Mouse (Mus musculus): ENCODE measurements around the gene Col19a1.

Col19a1 gene

DNA sequence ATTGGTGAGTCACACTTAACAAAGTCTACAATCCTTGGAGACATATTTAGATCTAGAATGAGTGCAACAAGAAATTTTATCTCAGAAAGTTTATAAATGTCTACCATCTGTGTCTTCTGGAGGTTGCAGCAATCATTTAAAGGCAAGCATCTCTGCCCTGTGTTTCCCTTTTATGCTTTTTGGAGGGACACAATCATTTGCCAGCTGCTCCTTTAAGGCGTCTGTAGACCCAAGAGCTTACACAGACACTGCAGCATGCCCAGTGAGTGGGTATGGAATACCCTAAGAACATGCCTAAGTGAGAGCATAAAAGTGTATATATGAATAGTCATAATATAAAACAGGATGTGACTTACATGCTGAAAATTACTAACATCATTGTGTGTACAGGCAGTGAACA is 357.7 kb downstream of the Col19a1 start:
- no peak for DNase-seq (ENCODE audit: low spot score in 2 of 2)

DNA sequence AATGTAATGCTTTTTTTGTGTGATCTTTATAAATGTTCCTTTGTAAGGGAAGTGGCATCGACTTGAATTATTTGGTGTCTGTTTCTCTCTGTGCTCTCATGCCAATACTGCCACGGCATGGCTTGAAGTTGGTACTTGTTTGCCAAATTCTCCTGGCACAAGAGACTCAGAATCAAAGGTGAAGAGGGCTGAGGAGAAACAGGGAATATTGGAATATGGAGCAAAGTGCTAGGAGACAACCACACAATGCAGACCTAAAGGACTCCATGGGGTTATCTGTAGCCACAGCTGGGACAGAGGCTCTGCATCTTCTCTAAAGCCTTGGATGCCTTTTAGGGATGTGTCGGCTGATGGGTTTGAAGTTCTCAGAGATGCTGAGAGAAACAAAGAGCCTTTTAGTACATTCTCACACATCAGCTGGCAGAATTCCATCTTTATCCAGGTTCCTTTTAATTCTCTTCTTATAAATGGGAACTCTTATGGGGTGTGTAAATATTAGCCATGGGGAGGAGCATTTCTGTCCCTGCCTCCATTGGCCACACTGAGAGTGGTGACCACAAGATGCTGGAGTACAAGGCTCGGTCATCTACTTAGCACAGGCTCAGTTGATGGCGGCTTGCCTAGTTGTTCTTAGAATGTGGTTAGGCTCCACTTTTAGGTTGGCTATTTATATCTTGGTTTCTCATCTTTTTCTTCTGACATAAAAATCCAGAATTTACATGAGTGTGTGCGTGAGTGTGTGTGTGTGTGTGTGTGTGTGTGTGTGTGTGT is 360.1 kb downstream of the Col19a1 start:
- no peak for DNase-seq (ENCODE audit: low spot score in 2 of 2)

DNA sequence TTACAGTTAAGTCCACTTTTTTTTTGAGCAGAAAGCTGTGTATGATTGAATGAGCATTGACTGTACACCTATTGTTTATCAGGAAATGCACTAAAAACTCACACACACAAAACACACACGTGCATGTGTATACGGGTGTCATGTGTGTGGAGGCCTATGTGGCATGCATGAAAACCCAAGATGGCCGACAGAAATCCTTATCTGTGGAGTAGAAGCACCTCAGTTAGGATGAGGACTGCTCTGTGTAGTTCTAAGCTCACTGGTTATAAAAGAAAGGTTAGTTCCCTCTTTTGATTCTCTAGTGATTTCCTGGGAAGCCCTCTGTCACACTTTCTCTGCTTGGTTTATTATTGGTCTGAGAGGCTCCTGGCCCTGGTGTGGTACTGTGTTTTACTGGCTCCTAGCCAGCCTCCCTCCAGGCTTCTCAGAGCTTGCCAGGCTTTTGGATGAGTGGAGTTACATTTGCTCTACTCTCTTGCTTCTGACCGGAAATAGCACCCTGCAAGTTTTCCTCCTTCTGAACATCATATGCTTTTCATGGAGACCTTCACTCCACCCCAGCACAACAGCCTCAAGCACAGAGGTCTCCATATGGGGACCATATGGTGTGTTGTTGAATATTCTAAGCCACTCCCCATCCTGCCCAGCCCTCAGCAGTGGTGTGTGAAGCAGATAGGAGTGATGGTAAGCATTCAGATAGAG is 361.3 kb downstream of the Col19a1 start:
- no peak for DNase-seq (ENCODE audit: low spot score in 2 of 2)

DNA sequence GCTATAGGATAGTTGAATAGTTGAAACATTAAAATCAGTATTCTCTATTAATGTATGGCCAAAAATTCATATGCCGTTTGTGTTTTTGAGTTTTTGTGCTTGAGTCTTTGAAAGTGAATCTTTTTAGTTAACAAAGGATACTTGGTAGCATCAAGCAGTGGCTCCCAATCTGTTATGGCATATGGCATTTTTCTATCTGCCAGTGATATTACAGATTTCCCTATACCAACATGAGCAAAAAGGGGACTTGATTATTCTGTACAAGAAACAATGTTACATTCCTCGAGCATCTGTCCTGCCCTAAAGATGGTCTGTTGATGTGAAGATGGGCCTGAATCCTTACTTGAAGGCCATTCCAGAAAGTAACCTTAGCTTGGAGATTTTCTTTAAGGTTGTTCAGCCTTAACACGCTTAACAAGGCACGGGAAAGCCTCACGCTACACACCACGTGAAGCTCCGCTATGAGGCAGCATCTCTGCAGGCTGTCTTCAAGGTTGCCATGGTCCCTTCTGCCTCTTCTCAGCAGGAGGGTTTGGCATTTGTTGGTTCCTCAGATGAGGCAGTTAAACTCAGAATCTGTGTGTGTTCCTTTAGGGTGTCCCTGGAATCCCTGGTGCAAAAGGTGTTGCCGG is 364.2 kb downstream of the Col19a1 start:
- no peak for DNase-seq (ENCODE audit: low spot score in 2 of 2)

DNA sequence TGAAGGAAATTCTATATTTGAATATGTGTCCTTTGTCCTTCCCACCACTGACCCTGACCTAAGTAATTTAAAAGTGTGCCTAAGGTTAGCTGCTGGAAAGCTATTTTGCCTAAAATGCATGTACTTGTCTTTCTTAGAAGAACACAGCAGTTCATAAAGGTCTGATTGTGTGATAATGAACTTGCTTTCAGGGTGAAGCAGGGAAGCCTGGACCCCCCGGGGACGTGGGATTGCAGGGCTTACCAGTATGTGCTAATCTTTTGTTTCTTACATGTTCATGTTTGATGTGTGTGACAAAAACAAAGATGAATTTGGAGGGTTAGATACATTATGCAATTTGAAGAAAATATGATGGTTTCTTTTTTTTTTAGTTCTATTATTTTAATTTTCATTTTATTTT is 365.0 kb downstream of the Col19a1 start:
- DNase-seq (ENCODE audit: low spot score in 2 of 2), result no peak

DNA sequence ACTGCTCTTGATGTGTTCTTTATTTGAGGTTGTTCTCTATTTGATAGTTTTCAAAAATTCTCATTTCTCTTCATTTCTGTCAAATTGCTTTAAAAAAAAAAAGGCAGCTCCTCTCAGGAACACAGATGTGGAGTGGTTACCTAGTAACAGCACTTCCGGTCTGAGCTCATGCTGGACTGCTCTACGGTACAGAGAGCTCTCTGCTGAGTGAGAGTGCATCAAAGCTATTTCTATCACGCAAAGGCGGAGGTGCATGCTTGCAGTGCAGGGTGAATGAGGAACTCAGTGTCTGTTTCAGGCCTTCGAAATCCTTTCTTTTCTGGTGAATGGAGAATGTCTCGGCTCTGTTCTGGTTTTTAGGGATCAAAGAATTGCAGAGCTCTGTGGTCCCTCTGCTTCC is 368.2 kb downstream of the Col19a1 start:
- DNase-seq (ENCODE audit: low spot score in 2 of 2), result no peak
